Mouse (Mus musculus) limb, embryonic 15.5 days (tissue): ENCODE data around the gene Tpra1. TPM values are rescaled to one million over a fixed set of nuclear protein-coding genes. Genes with fewer than 3 reads are reported as not detected.

ENCODE experiments used
- ATAC-seq: fragments of 200-750 bp; cut with Nextera tagmentation; 2 replicates; pipeline ENCODE4 v1.8.0; 2017; ENCODE audit warnings: low read depth, moderate TSS enrichment; ENCODE audit not compliant: insufficient number of reproducible peaks, low FRiP score, low TSS enrichment
- H3K27ac ChIP-seq: fragments of 300-500 bp; sonication (generic); 2 replicates; pipeline ENCODE4 v1.5.1; 2015; ENCODE audit warnings: moderate library complexity, mild to moderate bottlenecking, inconsistent platforms
- H3K27me3 ChIP-seq: fragments of 300-500 bp; sonication (generic); 2 replicates; pipeline ENCODE4 v1.6.1; 2015; ENCODE audit warnings: inconsistent platforms
- H3K36me3 ChIP-seq: fragments of 300-500 bp; sonication (generic); 2 replicates; pipeline ENCODE4 v1.6.1; 2015; ENCODE audit warnings: inconsistent platforms
- H3K4me1 ChIP-seq: fragments of 300-500 bp; sonication (generic); 2 replicates; pipeline ENCODE4 v1.6.1; 2015; ENCODE audit warnings: inconsistent platforms
- H3K4me2 ChIP-seq: fragments of 300-500 bp; sonication (generic); 2 replicates; pipeline ENCODE4 v1.6.1; 2015; ENCODE audit warnings: mild to moderate bottlenecking, inconsistent platforms
- H3K4me3 ChIP-seq: fragments of 300-500 bp; sonication (generic); 2 replicates; pipeline ENCODE4 v1.5.1; 2015; ENCODE audit warnings: mild to moderate bottlenecking, inconsistent platforms
- H3K9ac ChIP-seq: fragments of 300-500 bp; sonication (generic); 2 replicates; pipeline ENCODE4 v1.6.1; 2015; ENCODE audit warnings: inconsistent platforms
- H3K9me3 ChIP-seq: fragments of 300-500 bp; sonication (generic); 2 replicates; pipeline ENCODE4 v1.6.1; 2016; ENCODE audit warnings: inconsistent platforms
- WGBS: fragments of 180-500 bp; shearing (Covaris S2); methylation state at CpG from one replicate; pipeline ENCODE4 v1.1.7; 2015; 5-methylcytosine and 5-hydroxymethylcytosine counted together
- polyA plus RNA-seq: library from polyadenylated mRNA; unstranded; fragments of >200 nt; fragmentation: Nextera tagmentation; extraction: Ambion mirVana; gene quantifications from 2 replicates; pipeline ENCODE4 v1.2.1, GENCODE M21; 2015

Gene Tpra1
- polyA plus RNA-seq, 1 experiment from 2014 or later, result 83.2 TPM

GRCm38 (mm10) chr6:88913440-88913839, 11.4 kb downstream of the Tpra1 start:
- no peaks in the 10 kb centered on the region for H3K9me3 ChIP-seq
- H3K4me1 ChIP-seq, result no peaks in the 10 kb centered on the region
- no peak overlapping the region for H3K27ac ChIP-seq
- H3K36me3 ChIP-seq, result peaks cover 35% of the 10 kb centered on the region
- ATAC-seq, result no peak
- no peaks in the 10 kb centered on the region for H3K27me3 ChIP-seq
- H3K4me3 ChIP-seq, result no peak overlapping the region
- no peak overlapping the region for H3K4me2 ChIP-seq
- no peak overlapping the region for H3K9ac ChIP-seq

GRCm38 (mm10) chr6:88914799-88915198, 12.7 kb downstream of the Tpra1 start:
- 77% methylated on average over 5 of the region's 5 CpGs for WGBS
- Histone ChIP-seq H3K4me3 (no peak overlapping the region), H3K36me3 (peaks cover 23% of the 10 kb centered on the region), H3K4me2 (no peak overlapping the region), H3K9me3 (no peaks in the 10 kb centered on the region), H3K4me1 (no peaks in the 10 kb centered on the region), H3K9ac (no peak overlapping the region), H3K27me3 (no peaks in the 10 kb centered on the region), H3K27ac (no peak overlapping the region)
- ATAC-seq, result no peak

GRCm38 (mm10) chr6:88915510-88915909, 13.5 kb downstream of the Tpra1 start:
- Histone ChIP-seq H3K36me3 (peaks cover 16% of the 10 kb centered on the region), H3K9me3 (no peaks in the 10 kb centered on the region), H3K4me3 (no peak overlapping the region), H3K4me1 (no peaks in the 10 kb centered on the region), H3K9ac (no peak overlapping the region), H3K4me2 (no peak overlapping the region), H3K27ac (no peak overlapping the region), H3K27me3 (no peaks in the 10 kb centered on the region)
- WGBS, result 84% methylated on average over 4 of the region's 4 CpGs
- no peak for ATAC-seq

- Histone ChIP-seq H3K4me1 (no peaks in the 10 kb centered on the region), H3K9ac (no peak overlapping the region), H3K9me3 (no peaks in the 10 kb centered on the region), H3K36me3 (peaks cover 9% of the 10 kb centered on the region), H3K4me3 (no peak overlapping the region), H3K4me2 (no peak overlapping the region), H3K27ac (no peak overlapping the region), H3K27me3 (no peaks in the 10 kb centered on the region)
- ATAC-seq, result no peak
- 67% methylated on average over 1 of the region's 1 CpGs for whole genome bisulfite sequencing
Measured at GRCm38 (mm10) chr6:88916153-88916552, 14.1 kb downstream of the Tpra1 start.

GRCm38 (mm10) chr6:88918802-88919201, 16.8 kb downstream of the Tpra1 start:
- Histone ChIP-seq H3K4me2 (no peak overlapping the region), H3K4me3 (no peak overlapping the region), H3K4me1 (no peaks in the 10 kb centered on the region), H3K9me3 (no peaks in the 10 kb centered on the region), H3K9ac (no peak overlapping the region), H3K36me3 (no peaks in the 10 kb centered on the region), H3K27me3 (no peaks in the 10 kb centered on the region), H3K27ac (no peak overlapping the region)
- no peak for ATAC-seq
- WGBS, result 80% methylated on average over 8 of the region's 8 CpGs

- Histone ChIP-seq H3K4me1 (peaks cover 34% of the 10 kb centered on the region), H3K27me3 (no peaks in the 10 kb centered on the region), H3K36me3 (no peaks in the 10 kb centered on the region), H3K9ac (no peak overlapping the region), H3K9me3 (no peaks in the 10 kb centered on the region), H3K27ac (peak overlapping the region; percentile 87), H3K4me2 (no peak overlapping the region), H3K4me3 (no peak overlapping the region)
- 11% methylated on average over 5 of the region's 5 CpGs for WGBS
- peak; percentile 75 for ATAC-seq
Measured at GRCm38 (mm10) chr6:88924502-88925275, 22.6 kb downstream of the Tpra1 start.

- Histone ChIP-seq H3K9me3 (no peaks in the 10 kb centered on the region), H3K4me1 (peaks cover 34% of the 10 kb centered on the region), H3K36me3 (no peaks in the 10 kb centered on the region), H3K4me2 (no peak overlapping the region), H3K9ac (no peak overlapping the region), H3K27ac (peak overlapping the region; percentile 87), H3K4me3 (no peak overlapping the region), H3K27me3 (no peaks in the 10 kb centered on the region)
- no peak for ATAC-seq
- 19% methylated on average over 4 of the region's 4 CpGs for WGBS
Measured at GRCm38 (mm10) chr6:88925640-88926205, 23.7 kb downstream of the Tpra1 start.

GRCm38 (mm10) chr6:88926870-88927269, 24.8 kb downstream of the Tpra1 start:
- Histone ChIP-seq H3K36me3 (no peaks in the 10 kb centered on the region), H3K27me3 (no peaks in the 10 kb centered on the region), H3K27ac (no peak overlapping the region), H3K9ac (no peak overlapping the region), H3K4me1 (peaks cover 34% of the 10 kb centered on the region), H3K4me2 (no peak overlapping the region), H3K4me3 (no peak overlapping the region), H3K9me3 (no peaks in the 10 kb centered on the region)
- 56% methylated on average over 3 of the region's 3 CpGs for WGBS
- ATAC-seq, result no peak

- Histone ChIP-seq H3K4me2 (no peak overlapping the region), H3K4me3 (no peak overlapping the region), H3K4me1 (peaks cover 34% of the 10 kb centered on the region), H3K36me3 (no peaks in the 10 kb centered on the region), H3K9me3 (no peaks in the 10 kb centered on the region), H3K9ac (no peak overlapping the region), H3K27ac (no peak overlapping the region), H3K27me3 (no peaks in the 10 kb centered on the region)
- WGBS, result 15% methylated on average over 2 of the region's 2 CpGs
- no peak for ATAC-seq
Measured at GRCm38 (mm10) chr6:88927595-88927994, 25.5 kb downstream of the Tpra1 start.

GRCm38 (mm10) chr6:88928026-88928425, 26.0 kb downstream of the Tpra1 start:
- Histone ChIP-seq H3K9ac (no peak overlapping the region), H3K36me3 (no peaks in the 10 kb centered on the region), H3K4me2 (no peak overlapping the region), H3K9me3 (no peaks in the 10 kb centered on the region), H3K27me3 (no peaks in the 10 kb centered on the region), H3K4me3 (no peak overlapping the region), H3K4me1 (peaks cover 34% of the 10 kb centered on the region), H3K27ac (no peak overlapping the region)
- WGBS, result 65% methylated on average over 1 of the region's 1 CpGs
- ATAC-seq, result no peak

GRCm38 (mm10) chr6:88928576-88928975, 26.5 kb downstream of the Tpra1 start:
- H3K27ac ChIP-seq, result no peak overlapping the region
- ATAC-seq, result no peak
- no peaks in the 10 kb centered on the region for H3K27me3 ChIP-seq
- H3K36me3 ChIP-seq, result no peaks in the 10 kb centered on the region
- H3K9ac ChIP-seq, result no peak overlapping the region
- no peaks in the 10 kb centered on the region for H3K9me3 ChIP-seq
- H3K4me1 ChIP-seq, result peaks cover 34% of the 10 kb centered on the region
- 59% methylated on average over 5 of the region's 5 CpGs for WGBS
- H3K4me2 ChIP-seq, result no peak overlapping the region
- no peak overlapping the region for H3K4me3 ChIP-seq

- Histone ChIP-seq H3K4me1 (peaks cover 28% of the 10 kb centered on the region), H3K27me3 (no peaks in the 10 kb centered on the region), H3K27ac (no peak overlapping the region), H3K9ac (no peak overlapping the region), H3K9me3 (no peaks in the 10 kb centered on the region), H3K4me3 (no peak overlapping the region), H3K36me3 (no peaks in the 10 kb centered on the region), H3K4me2 (no peak overlapping the region)
- whole genome bisulfite sequencing, result 56% methylated on average over 6 of the region's 6 CpGs
- ATAC-seq, result no peak
Measured at GRCm38 (mm10) chr6:88929451-88929850, 27.4 kb downstream of the Tpra1 start.
